Mouse (Mus musculus): Measurements from ENCODE around the gene Inip. TPM values are rescaled to one million over a fixed set of nuclear protein-coding genes. Genes with fewer than 3 reads are reported as not detected.

Inip gene
- total and polyA plus RNA-seq, 3 experiments: 24.3 to 67.1 (median 38.5) TPM

DNA sequence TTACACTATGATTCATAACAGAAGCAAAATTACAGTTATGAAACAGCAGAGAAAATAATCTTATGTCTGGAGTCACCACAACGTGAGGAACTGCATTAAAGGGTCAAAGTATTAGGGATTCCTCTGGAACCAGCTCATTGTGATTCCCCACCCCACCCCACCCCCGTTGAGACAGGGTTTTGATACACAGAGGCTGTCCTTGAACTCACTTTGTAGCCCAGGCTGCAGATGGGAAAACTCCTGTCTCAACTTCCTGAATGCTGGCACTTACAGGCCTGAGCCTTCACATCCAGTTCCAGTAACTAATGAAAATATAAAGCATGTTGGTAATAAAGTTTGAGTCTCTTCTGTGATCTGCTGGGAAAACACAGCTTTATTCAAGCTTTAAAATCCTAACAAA, 16.0 kb downstream of the Inip start:
- DNase-seq (ENCODE audit: extremely low read depth): no peak
- Histone ChIP-seq H3K36me3 (replicated peaks in 1 of 2; ENCODE audit: control insufficient read depth in 1 of 2, insufficient read depth in 1 of 2, low read length in 1 of 2) (peaks cover 0 to 10% of the 10 kb centered on the region in 2 experiments), H3K4me2 (ENCODE audit: insufficient read depth, low read depth, poor library complexity, severe bottlenecking) (no peak overlapping the region), H3K79me2 (replicated peaks; ENCODE audit: control insufficient read depth, extremely low read depth, insufficient read depth, poor library complexity, severe bottlenecking) (peaks cover 26% of the 10 kb centered on the region), H3K27ac (ENCODE audit: insufficient read depth, low read depth) (no peak overlapping the region), H3K9ac (ENCODE audit: insufficient read depth, low read depth) (no peak overlapping the region), H3K27me3 (replicated peaks) (no peaks in the 10 kb centered on the region), H3K4me1 (ENCODE audit: control insufficient read depth in 1 of 2, insufficient read depth in 2 of 2) (peaks cover 3 to 11% of the 10 kb centered on the region in 2 experiments; a peak in 3 of 4 replicates), H3K9me3 (replicated peaks; ENCODE audit: low read length) (no peaks in the 10 kb centered on the region), H3K4me3 (replicated peaks in 1 of 3; ENCODE audit: low read depth in 2 of 3, low read length in 2 of 3, poor library complexity in 1 of 3) (no peak overlapping the region)
- no peak for TF ChIP-seq E2F4 (IDR thresholded peaks at IDR 0.05; ENCODE audit: insufficient replicate concordance, low read depth, low read length)
- no peak for TF ChIP-seq BHLHE40 (IDR thresholded peaks at IDR 0.05; ENCODE audit: low read depth, low read length)
- TF ChIP-seq POLR2AphosphoS2 (IDR thresholded peaks at IDR 0.05; ENCODE audit: low read depth, low read length): no peak
- no peak for TF ChIP-seq USF1 (IDR thresholded peaks at IDR 0.05; ENCODE audit: low read depth, low read length)
- no peak for TF ChIP-seq CHD1 (IDR thresholded peaks at IDR 0.05; ENCODE audit: low read depth, low read length)
- no peak for TF ChIP-seq CTCF (conservative IDR thresholded peaks at IDR 0.05 in 1 of 2, IDR thresholded peaks at IDR 0.05 in 1 of 2; ENCODE audit: low read depth in 2 of 2, low read length in 2 of 2)
- TF ChIP-seq TCF12 (IDR thresholded peaks at IDR 0.05; ENCODE audit: low read depth, low read length): no peak
- TF ChIP-seq GABPA (IDR thresholded peaks at IDR 0.05; ENCODE audit: insufficient replicate concordance, low read depth, low read length): no peak
- no peak for TF ChIP-seq USF2 (conservative IDR thresholded peaks at IDR 0.05; ENCODE audit: low read depth, low read length)
- no peak for TF ChIP-seq JUND (conservative IDR thresholded peaks at IDR 0.05; ENCODE audit: low read depth, low read length)
- in situ Hi-C loops (cut with MboI; ENCODE audit: low pct_ligation_motif_present, low pct_unique_long_range_greater_than_20kb, low sequenced_read_pairs): no loop called here
- dilution Hi-C loops (cut with MboI; ENCODE audit: extremely low pct_ligation_motif_present, extremely low pct_unique_long_range_greater_than_20kb, low sequenced_read_pairs): no loop called here

GRCm38 (mm10) chr4:59783685-59784279, 17.6 kb downstream of the Inip start:
- Histone ChIP-seq H3K4me2 (ENCODE audit: insufficient read depth, low read depth, poor library complexity, severe bottlenecking) (no peak overlapping the region; the same call in 1 of the 2 replicates), H3K4me3 (replicated peaks in 1 of 3; ENCODE audit: low read depth in 2 of 3, low read length in 2 of 3, poor library complexity in 1 of 3) (peak overlapping the region; percentile 86 to 91 (median 90)), H3K27me3 (replicated peaks) (no peaks in the 10 kb centered on the region), H3K9me3 (replicated peaks; ENCODE audit: low read length) (no peaks in the 10 kb centered on the region), H3K4me1 (ENCODE audit: control insufficient read depth in 1 of 2, insufficient read depth in 2 of 2) (peaks cover 6 to 21% of the 10 kb centered on the region in 2 experiments), H3K36me3 (replicated peaks in 1 of 2; ENCODE audit: control insufficient read depth in 1 of 2, insufficient read depth in 1 of 2, low read length in 1 of 2) (peaks cover 6 to 23% of the 10 kb centered on the region in 2 experiments), H3K27ac (ENCODE audit: insufficient read depth, low read depth) (peak overlapping the region; percentile 14; the same call in 1 of the 2 replicates), H3K79me2 (replicated peaks; ENCODE audit: control insufficient read depth, extremely low read depth, insufficient read depth, poor library complexity, severe bottlenecking) (peaks cover 40% of the 10 kb centered on the region), H3K9ac (ENCODE audit: insufficient read depth, low read depth) (peak overlapping the region; percentile 49)
- DNase-seq (ENCODE audit: extremely low read depth): peak; percentile 100
- dilution Hi-C loops (cut with MboI; ENCODE audit: extremely low pct_ligation_motif_present, extremely low pct_unique_long_range_greater_than_20kb, low sequenced_read_pairs) (no loop called here), in situ Hi-C loops (cut with MboI; ENCODE audit: low pct_ligation_motif_present, low pct_unique_long_range_greater_than_20kb, low sequenced_read_pairs) (no loop called here)
- TF ChIP-seq MAX (IDR thresholded peaks at IDR 0.05; ENCODE audit: low read length): no peak
- TF ChIP-seq CHD1 (IDR thresholded peaks at IDR 0.05; ENCODE audit: low read depth, low read length): no peak
- TF ChIP-seq POLR2A (IDR thresholded peaks at IDR 0.05; ENCODE audit: low read depth, low read length): peak; percentile 83
- TF ChIP-seq TCF12 (IDR thresholded peaks at IDR 0.05; ENCODE audit: low read depth, low read length): peak; percentile 57; the same call in 1 of the 2 replicates
- TF ChIP-seq MAZ (IDR thresholded peaks at IDR 0.05; ENCODE audit: low read depth, low read length): no peak
- TF ChIP-seq MAFK (IDR thresholded peaks at IDR 0.05; ENCODE audit: insufficient replicate concordance, low read length): no peak
- no peak for TF ChIP-seq UBTF (IDR thresholded peaks at IDR 0.05; ENCODE audit: low read depth, low read length)
- TF ChIP-seq E2F4 (IDR thresholded peaks at IDR 0.05; ENCODE audit: insufficient replicate concordance, low read depth, low read length): no peak
- no peak for TF ChIP-seq ZC3H11A (IDR thresholded peaks at IDR 0.05; ENCODE audit: low read depth, low read length)
- no peak for TF ChIP-seq ETS1 (conservative IDR thresholded peaks at IDR 0.05; ENCODE audit: low read depth, low read length)
- no peak for TF ChIP-seq USF1 (IDR thresholded peaks at IDR 0.05; ENCODE audit: low read depth, low read length)
- 0 out of 2 replicates have a peak, but pooled peaks have one; percentile 6 for TF ChIP-seq NRF1 (IDR thresholded peaks at IDR 0.05; ENCODE audit: low read depth, low read length)
- no peak for TF ChIP-seq ZMIZ1 (IDR thresholded peaks at IDR 0.05; ENCODE audit: low read depth, low read length)
- no peak for TF ChIP-seq POLR2AphosphoS2 (IDR thresholded peaks at IDR 0.05; ENCODE audit: low read depth, low read length)
- no peak for TF ChIP-seq RAD21 (IDR thresholded peaks at IDR 0.05; ENCODE audit: low read depth, low read length)
- peak; percentile 96 for TF ChIP-seq HCFC1 (IDR thresholded peaks at IDR 0.05; ENCODE audit: low read depth, low read length)
- no peak for TF ChIP-seq EP300 (IDR thresholded peaks at IDR 0.05; ENCODE audit: low read length)
- TF ChIP-seq IRF4 (IDR thresholded peaks at IDR 0.05; ENCODE audit: low read depth, low read length): no peak
- TF ChIP-seq CTCF (conservative IDR thresholded peaks at IDR 0.05 in 1 of 2, IDR thresholded peaks at IDR 0.05 in 1 of 2; ENCODE audit: low read depth in 2 of 2, low read length in 2 of 2): no peak
- 0 out of 2 replicates have a peak, but pooled peaks have one; percentile 36 for TF ChIP-seq NELFE (IDR thresholded peaks at IDR 0.05; ENCODE audit: low read depth, low read length)
- no peak for TF ChIP-seq JUN (IDR thresholded peaks at IDR 0.05; ENCODE audit: insufficient read depth, low read depth, low read length)
- TF ChIP-seq JUND (conservative IDR thresholded peaks at IDR 0.05; ENCODE audit: low read depth, low read length): no peak
- TF ChIP-seq BHLHE40 (IDR thresholded peaks at IDR 0.05; ENCODE audit: low read depth, low read length): no peak
- peak; percentile 94; the same call in 1 of the 2 replicates for TF ChIP-seq KAT2A (IDR thresholded peaks at IDR 0.05; ENCODE audit: insufficient replicate concordance, low read length)
- no peak for TF ChIP-seq RCOR1 (conservative IDR thresholded peaks at IDR 0.05; ENCODE audit: low read depth, low read length)
- TF ChIP-seq PAX5 (IDR thresholded peaks at IDR 0.05; ENCODE audit: low read length): no peak
- TF ChIP-seq SIN3A (IDR thresholded peaks at IDR 0.05; ENCODE audit: low read length): peak; percentile 92
- TF ChIP-seq MYC (IDR thresholded peaks at IDR 0.05; ENCODE audit: low read depth, low read length): no peak
